In the genomic region with DNA sequence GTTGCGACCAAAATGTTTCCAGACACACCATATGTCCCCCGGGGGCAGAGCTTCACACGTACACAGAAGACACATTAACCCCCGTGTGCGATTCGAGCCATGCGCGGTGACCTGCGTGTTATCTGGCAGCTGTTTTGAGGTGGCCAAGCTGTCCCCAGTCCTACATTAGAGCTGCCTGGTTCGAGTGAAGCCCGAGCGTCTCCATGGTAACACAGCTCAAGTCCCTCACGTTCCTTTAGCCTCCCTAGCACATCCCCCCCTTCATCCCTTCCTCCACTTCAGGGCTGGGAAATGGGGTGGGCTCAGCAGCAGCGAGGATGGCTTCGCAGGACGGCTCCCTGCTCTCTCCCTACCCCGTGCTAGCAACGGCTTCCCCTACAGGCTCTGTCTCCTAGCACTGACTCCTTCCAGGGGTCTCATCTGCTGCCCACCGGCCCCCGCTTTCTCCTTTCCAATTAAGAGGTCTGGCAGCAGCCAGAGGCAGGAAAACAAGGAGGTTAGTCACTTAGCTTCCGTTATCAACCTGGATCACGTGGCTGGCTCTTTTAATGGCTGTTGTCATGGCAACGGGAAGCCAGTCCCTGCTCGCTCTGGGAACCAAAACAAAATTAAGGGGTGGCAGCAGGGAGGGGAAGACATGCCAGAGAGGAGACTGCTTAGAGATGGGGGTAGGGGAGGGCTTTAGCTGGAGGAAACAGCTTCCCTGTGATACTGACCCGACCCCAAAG, we compare ENCODE assay signal across 8 mouse cellular contexts. TPM values are rescaled to one million over a fixed set of nuclear protein-coding genes. Genes with fewer than 3 reads are reported as not detected.
DNase-seq lines count a peak whose midpoint lies in the region; ATAC-seq lines count a peak whose summit lies in the region.

No protein-coding gene starts in this region.

- peak; percentile 93 for DNase-seq in MN1 (ENCODE audit: low spot score)
- DNase-seq in cerebellum, adult 11-12 months: peak; percentile 77
- DNase-seq in kidney, adult 18-20 months: peak; percentile 47
- DNase-seq in left cerebral cortex, postnatal 10 days (ENCODE audit: extremely low spot score in 1 of 2, low spot score in 2 of 2): peak; percentile 78 to 90
- no peak for DNase-seq in gastrocnemius, postnatal 25 days
- DNase-seq in thymus, postnatal 0 days (ENCODE audit: low spot score): no peak

- peak overlapping the region; percentile 84 for H3K4me2 ChIP-seq in forebrain, embryonic 15.5 days (replicated peaks)
- H3K4me2 ChIP-seq in neural tube, embryonic 12.5 days (replicated peaks): peak overlapping the region; percentile 62

- H3K4me1 ChIP-seq in forebrain, embryonic 15.5 days: peaks cover 57% of the 10 kb centered on the region
- peaks cover 40% of the 10 kb centered on the region for H3K4me1 ChIP-seq in neural tube, embryonic 12.5 days

- H3K27me3 ChIP-seq in forebrain, embryonic 15.5 days: no peaks in the 10 kb centered on the region
- peaks cover 10% of the 10 kb centered on the region for H3K27me3 ChIP-seq in neural tube, embryonic 12.5 days (replicated peaks)

- H3K27ac ChIP-seq in forebrain, embryonic 15.5 days (replicated peaks): peak overlapping the region; percentile 97
- H3K27ac ChIP-seq in neural tube, embryonic 12.5 days: peak overlapping the region; percentile 89

- H3K9ac ChIP-seq in forebrain, embryonic 15.5 days (replicated peaks): peak overlapping the region; percentile 46
- H3K9ac ChIP-seq in neural tube, embryonic 12.5 days: peak overlapping the region; percentile 38; the same call in 1 of the 2 replicates

- intact Hi-C loops in left cerebral cortex, postnatal 10 days (cut with DNase I): no loop called here

- peak; percentile 82 for ATAC-seq in forebrain, embryonic 15.5 days (replicated peaks)
- peak; percentile 89 for ATAC-seq in neural tube, embryonic 12.5 days (ENCODE audit: low FRiP score, low read depth)

- no peaks in the 10 kb centered on the region for H3K36me3 ChIP-seq in forebrain, embryonic 15.5 days
- no peaks in the 10 kb centered on the region for H3K36me3 ChIP-seq in neural tube, embryonic 12.5 days

- no peaks in the 10 kb centered on the region for H3K9me3 ChIP-seq in forebrain, embryonic 15.5 days
- H3K9me3 ChIP-seq in neural tube, embryonic 12.5 days: no peaks in the 10 kb centered on the region

- H3K4me3 ChIP-seq in forebrain, embryonic 15.5 days: peak overlapping the region; percentile 43
- H3K4me3 ChIP-seq in neural tube, embryonic 12.5 days: peak overlapping the region; percentile 31

- WGBS in forebrain, embryonic 15.5 days: under 1% methylated on average over 25 of the region's 25 CpGs
- 5% methylated on average over 25 of the region's 25 CpGs for WGBS in neural tube, embryonic 12.5 days

RNA-seq across cellular contexts. Expression of a gene that starts 3.7 kb away (rescaled TPM):
- polyA plus RNA-seq in forebrain, embryonic 15.5 days (2015; fragmentation: Nextera tagmentation; extraction: Ambion mirVana): 14.7 and 15.7 TPM in 2 replicates
- 10 to 100 TPM; 83.2 to 87.1 TPM for total RNA-seq in left cerebral cortex, postnatal 10 days (2021)
- 12.8 and 13.9 TPM in 2 replicates for polyA plus RNA-seq in neural tube, embryonic 12.5 days (2016; fragmentation: Nextera tagmentation; extraction: Ambion mirVana)
- under 1 TPM; 0.13 to 0.67 TPM for total RNA-seq in gastrocnemius, postnatal 25 days (2021)
- polyA plus RNA-seq in thymus, postnatal 0 days (2015; fragmentation: Nextera tagmentation; extraction: Ambion mirVana): 0.46 and 0.99 TPM in 2 replicates

RNA-seq across cellular contexts. Expression of a gene that starts 50.2 kb away (rescaled TPM):
- polyA plus RNA-seq in forebrain, embryonic 15.5 days (2015; fragmentation: Nextera tagmentation; extraction: Ambion mirVana): not detected in 2 replicates
- total RNA-seq in left cerebral cortex, postnatal 10 days (2021): not detected
- polyA plus RNA-seq in neural tube, embryonic 12.5 days (2016; fragmentation: Nextera tagmentation; extraction: Ambion mirVana): not detected in 2 replicates
- total RNA-seq in gastrocnemius, postnatal 25 days (2021): not detected
- polyA plus RNA-seq in thymus, postnatal 0 days (2015; fragmentation: Nextera tagmentation; extraction: Ambion mirVana): not detected in 2 replicates

Comparison
In these comparisons a context has a peak if more than half of its experiments do, and no peak if none do; other contexts are left out.
1. DNase-seq: peak in MN1 (single experiment), cerebellum, adult 11-12 months (single experiment), kidney, adult 18-20 months (single experiment) and left cerebral cortex, postnatal 10 days (2 of 2); none in gastrocnemius, postnatal 25 days (single experiment) and thymus, postnatal 0 days (single experiment).